Mouse (Mus musculus) testis, adult 2 months (tissue): ENCODE measurements around the gene Olfr586. TPM values are rescaled to one million over a fixed set of nuclear protein-coding genes. Genes with fewer than 3 reads are reported as not detected.

Experiments
- H3K27ac ChIP-seq: fragments of 200-500 bp; 2 replicates; pipeline ENCODE4 v1.5.1; 2012; ENCODE audit warnings: low read depth, low read length; ENCODE audit not compliant: control insufficient read depth, insufficient read depth
- H3K27me3 ChIP-seq: fragments of 200-500 bp; 2 replicates; pipeline ENCODE4 v1.6.1; 2012; ENCODE audit warnings: mild to moderate bottlenecking, low read length, moderate library complexity; ENCODE audit not compliant: control insufficient read depth, insufficient read depth
- H3K36me3 ChIP-seq: fragments of 200-500 bp; 2 replicates; pipeline ENCODE4 v1.6.1; 2012; ENCODE audit warnings: mild to moderate bottlenecking, low read length; ENCODE audit not compliant: control insufficient read depth, insufficient read depth
- H3K4me1 ChIP-seq: fragments of 200-500 bp; 2 replicates; pipeline ENCODE4 v1.6.1; 2012; ENCODE audit warnings: low read length; ENCODE audit not compliant: control insufficient read depth, insufficient read depth
- H3K4me3 ChIP-seq: fragments of 200-500 bp; 2 replicates; pipeline ENCODE4 v1.5.1; 2012; ENCODE audit warnings: low read depth, mild to moderate bottlenecking, low read length, moderate library complexity, mixed read lengths; ENCODE audit not compliant: control insufficient read depth
- CTCF ChIP-seq: fragments of 200-500 bp; IDR thresholded peaks from 2 replicates; pipeline ENCODE4 v1.5.1; 2012; ENCODE audit warnings: low read depth, mild to moderate bottlenecking, inconsistent platforms, low read length, moderate library complexity; ENCODE audit not compliant: control insufficient read depth, insufficient read depth, insufficient replicate concordance
- POLR2A ChIP-seq: fragments of 200-500 bp; IDR thresholded peaks from 2 replicates; pipeline ENCODE4 v1.6.1; 2012; ENCODE audit warnings: low read depth, mild to moderate bottlenecking, inconsistent platforms, low read length, moderate library complexity; ENCODE audit not compliant: control insufficient read depth
- polyA plus RNA-seq: library from polyadenylated mRNA; depleted of rRNA; stranded (reverse); fragments of >200 nt; gene quantifications from 2 replicates; pipeline ENCODE4 v1.2.3, GENCODE M21; 2012; rRNA removed

The Olfr586 gene
- polyA plus RNA-seq, result not detected in 2 replicates

DNA sequence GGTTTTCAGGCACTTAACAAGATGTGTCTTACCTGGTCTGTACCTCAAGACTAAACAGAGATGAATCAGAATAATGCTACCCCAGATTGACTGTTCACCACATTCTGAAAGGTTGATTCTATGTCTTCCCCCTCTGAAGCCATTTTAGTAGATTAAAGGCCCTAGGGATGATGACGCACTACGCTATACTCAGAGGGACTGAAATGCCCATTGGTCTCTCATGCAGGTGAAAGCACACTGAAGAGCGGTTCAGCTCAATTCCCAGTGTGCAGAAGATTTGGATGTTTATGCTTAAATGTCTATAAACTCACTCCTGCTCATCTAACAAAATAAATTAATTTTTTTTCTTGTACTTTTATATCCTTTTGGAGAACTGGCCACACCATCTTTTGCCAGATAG lies at the start of gene Olfr586:
Olfr586 (minus strand) TSS at position 101 of the 400 bp plus-strand sequence.
- Histone ChIP-seq H3K36me3 (no peaks in the 10 kb centered on the region), H3K27me3 (no peaks in the 10 kb centered on the region), H3K4me1 (no peaks in the 10 kb centered on the region), H3K27ac (no peak within 1 kb of the TSS), H3K4me3 (no peak within 1 kb of the TSS)
- TF ChIP-seq POLR2A, result no peak
- TF ChIP-seq CTCF, result no peak

DNA sequence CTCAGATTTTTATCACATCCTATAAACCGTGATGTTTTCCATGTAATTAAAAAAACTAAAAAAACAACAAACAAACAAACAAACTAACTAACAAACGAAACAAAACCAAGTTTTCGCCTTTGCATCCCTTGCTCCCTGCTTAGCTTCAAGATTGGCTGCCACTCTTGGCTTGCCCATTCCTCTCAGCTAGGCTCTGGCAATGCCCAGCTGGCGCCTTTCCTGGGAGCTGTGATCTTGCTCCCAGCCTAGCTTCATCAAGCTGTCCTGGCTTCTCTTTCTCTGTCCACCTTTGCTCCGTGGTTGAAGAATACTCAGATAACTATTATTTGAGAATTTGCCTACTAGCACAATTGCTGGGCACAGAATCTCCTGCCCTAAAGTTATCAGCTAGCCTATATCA lies 44.3 kb upstream of the Olfr586 start:
- no peak overlapping the region for H3K4me3 ChIP-seq
- H3K27me3 ChIP-seq, result no peaks in the 10 kb centered on the region
- TF ChIP-seq CTCF, result no peak
- TF ChIP-seq POLR2A, result no peak
- no peaks in the 10 kb centered on the region for H3K36me3 ChIP-seq
- H3K27ac ChIP-seq, result no peak overlapping the region
- no peaks in the 10 kb centered on the region for H3K4me1 ChIP-seq

DNA sequence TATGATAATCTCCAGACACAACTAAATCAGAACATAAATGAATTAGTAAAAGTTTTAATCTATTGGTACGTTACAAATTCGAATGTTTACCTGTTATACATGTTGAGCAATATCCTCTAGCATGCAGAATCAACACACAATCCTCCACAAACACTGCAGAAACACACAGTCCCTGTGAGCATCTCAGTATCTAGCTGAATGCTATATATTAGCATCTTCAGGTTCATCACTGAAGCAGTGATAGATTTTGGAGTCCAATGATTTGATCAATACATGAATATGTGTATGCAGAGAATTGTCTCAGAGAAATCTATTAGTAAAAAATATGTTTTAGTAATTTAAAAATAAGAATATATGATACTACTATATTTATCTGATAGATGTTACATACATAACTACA lies 30.8 kb upstream of the Olfr586 start, which contains the start of gene Olfr589:
Olfr589 (minus strand) TSS at position 101 of the 400 bp plus-strand sequence.
- Histone ChIP-seq H3K36me3 (no peaks in the 10 kb centered on the region), H3K27ac (no peak within 1 kb of the TSS), H3K27me3 (no peaks in the 10 kb centered on the region), H3K4me3 (no peak within 1 kb of the TSS), H3K4me1 (no peaks in the 10 kb centered on the region)
- TF ChIP-seq CTCF (no peak), POLR2A (no peak)

DNA sequence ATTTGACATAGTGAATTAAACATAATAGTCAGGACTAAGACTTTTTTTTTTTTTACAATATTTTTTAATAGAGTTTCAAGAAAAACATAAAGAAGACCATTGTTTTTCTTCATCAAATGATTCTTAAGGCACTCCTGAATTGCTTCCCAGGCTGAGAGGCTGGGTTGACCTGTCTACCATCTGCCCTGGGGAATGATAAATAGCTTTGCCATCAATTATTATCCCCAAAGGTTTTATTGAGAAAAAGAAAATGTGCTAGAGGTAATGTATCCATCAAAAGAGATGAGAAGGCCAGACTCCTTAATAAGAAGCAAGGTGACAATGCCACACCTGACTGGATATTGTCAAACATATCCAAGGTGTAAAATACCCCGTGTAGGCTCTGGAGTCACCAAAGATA lies 15.1 kb upstream of the Olfr586 start, which contains the start of gene Olfr588-ps1:
Olfr588-ps1 (plus strand) TSS at position 301 of the 400 bp plus-strand sequence.
- Histone ChIP-seq H3K4me1 (no peaks in the 10 kb centered on the region), H3K27ac (no peak within 1 kb of the TSS), H3K27me3 (no peaks in the 10 kb centered on the region), H3K4me3 (no peak within 1 kb of the TSS), H3K36me3 (no peaks in the 10 kb centered on the region)
- no peak for TF ChIP-seq POLR2A
- TF ChIP-seq CTCF, result no peak

GRCm38 (mm10) chr7:103119406-103119805 lies 6.0 kb downstream of the Olfr586 start:
- Histone ChIP-seq H3K27ac (no peak overlapping the region), H3K4me3 (no peak overlapping the region), H3K4me1 (no peaks in the 10 kb centered on the region), H3K27me3 (no peaks in the 10 kb centered on the region), H3K36me3 (no peaks in the 10 kb centered on the region)
- TF ChIP-seq POLR2A (no peak), CTCF (no peak)

DNA sequence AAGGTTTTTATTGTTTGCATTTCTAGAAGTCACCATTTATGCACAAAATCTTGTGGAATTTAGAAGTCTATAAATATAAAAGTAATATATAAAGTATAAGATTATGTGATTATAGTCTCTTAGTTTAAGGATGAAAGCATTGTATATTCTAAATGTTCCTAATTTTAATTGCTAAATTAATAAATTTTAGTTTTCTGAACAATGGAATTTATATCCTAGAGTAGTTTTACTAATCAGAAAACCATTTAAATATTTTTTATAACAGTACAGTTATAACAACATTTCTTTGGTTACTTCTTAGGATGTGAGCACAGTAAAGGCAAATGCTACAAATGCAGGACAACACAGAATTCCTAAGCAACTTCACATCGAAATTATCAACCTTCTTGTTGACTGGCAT lies 28.0 kb downstream of the Olfr586 start, which contains the start of gene Olfr585:
Olfr585 (plus strand) TSS at position 301 of the 400 bp plus-strand sequence.
- no peak for TF ChIP-seq CTCF
- TF ChIP-seq POLR2A, result no peak
- Histone ChIP-seq H3K27ac (no peak within 1 kb of the TSS), H3K36me3 (no peaks in the 10 kb centered on the region), H3K27me3 (no peaks in the 10 kb centered on the region), H3K4me3 (no peak within 1 kb of the TSS), H3K4me1 (no peaks in the 10 kb centered on the region)

DNA sequence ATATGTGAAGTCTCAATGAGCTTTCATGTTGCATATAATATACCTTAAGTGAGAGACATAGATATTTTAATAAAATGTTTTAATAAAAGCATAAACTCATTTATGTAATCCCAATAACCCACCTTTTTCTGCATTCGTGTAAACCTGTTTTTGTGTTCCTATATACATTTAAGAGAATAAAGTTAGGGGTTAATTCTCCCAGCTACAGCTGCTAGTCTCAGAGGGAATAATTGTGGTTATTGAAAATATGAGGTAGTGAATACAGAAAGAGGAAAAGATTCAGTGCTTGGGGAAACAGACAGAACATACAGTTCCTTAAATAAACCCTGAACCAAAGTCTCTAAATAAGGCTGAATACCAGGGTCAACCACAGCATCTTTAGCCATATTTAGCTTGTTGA lies 43.9 kb downstream of the Olfr586 start, which contains the start of gene Olfr584:
Olfr584 (plus strand) TSS at position 301 of the 400 bp plus-strand sequence.
- TF ChIP-seq POLR2A (no peak), CTCF (no peak)
- Histone ChIP-seq H3K4me3 (no peak within 1 kb of the TSS), H3K36me3 (no peaks in the 10 kb centered on the region), H3K4me1 (no peaks in the 10 kb centered on the region), H3K27ac (no peak within 1 kb of the TSS), H3K27me3 (no peaks in the 10 kb centered on the region)

Other genes with a start within 250 kb of the Olfr586 start
- gene Olfr568, start 248.5 kb downstream of the Olfr586 start, polyA plus RNA-seq, result 0.26 and 0.59 TPM in 2 replicates
- gene Olfr569, start 234.8 kb downstream of the Olfr586 start, polyA plus RNA-seq, result not detected in 2 replicates
- 0.23 TPM in 1 of 2 replicates, not detected in the other for gene Olfr570, start 231.1 kb downstream of the Olfr586 start, polyA plus RNA-seq
- not detected in 2 replicates for gene Olfr571, start 208.1 kb downstream of the Olfr586 start, polyA plus RNA-seq
- not detected in 2 replicates for gene Olfr572, start 201.2 kb downstream of the Olfr586 start, polyA plus RNA-seq
- not detected in 2 replicates for gene Olfr573-ps1, start 183.1 kb downstream of the Olfr586 start, polyA plus RNA-seq
- gene Olfr574, start 177.2 kb downstream of the Olfr586 start, polyA plus RNA-seq, result not detected in 2 replicates
- not detected in 2 replicates for gene Olfr575, start 166.9 kb downstream of the Olfr586 start, polyA plus RNA-seq
- gene Olfr576, start 163.0 kb downstream of the Olfr586 start, polyA plus RNA-seq, result not detected in 2 replicates
- not detected in 2 replicates for gene Olfr577, start 149.7 kb downstream of the Olfr586 start, polyA plus RNA-seq
- not detected in 2 replicates for gene Olfr578, start 136.3 kb downstream of the Olfr586 start, polyA plus RNA-seq
- not detected in 2 replicates for gene Olfr582, start 87.6 kb downstream of the Olfr586 start, polyA plus RNA-seq
- gene Olfr583, start 74.3 kb downstream of the Olfr586 start, polyA plus RNA-seq, result not detected in 2 replicates
- not detected in 2 replicates for gene Olfr584, start 43.8 kb downstream of the Olfr586 start, polyA plus RNA-seq
- gene Olfr585, start 27.9 kb downstream of the Olfr586 start, polyA plus RNA-seq, result not detected in 2 replicates
- not detected in 2 replicates for gene Olfr588-ps1, start 15.2 kb upstream of the Olfr586 start, polyA plus RNA-seq
- gene Olfr589, start 30.7 kb upstream of the Olfr586 start, polyA plus RNA-seq, result not detected in 2 replicates
- not detected in 2 replicates for gene Olfr591, start 52.7 kb upstream of the Olfr586 start, polyA plus RNA-seq
- not detected in 2 replicates for gene Olfr592, start 59.2 kb upstream of the Olfr586 start, polyA plus RNA-seq
- gene Olfr593, start 86.2 kb upstream of the Olfr586 start, polyA plus RNA-seq, result not detected in 2 replicates
- gene Olfr594, start 91.4 kb upstream of the Olfr586 start, polyA plus RNA-seq, result not detected in 2 replicates
- gene Usp17ld, start 126.9 kb upstream of the Olfr586 start, polyA plus RNA-seq, result not detected in 2 replicates
- not detected in 2 replicates for gene Olfr596, start 180.0 kb upstream of the Olfr586 start, polyA plus RNA-seq
- not detected in 2 replicates for gene Olfr597, start 190.7 kb upstream of the Olfr586 start, polyA plus RNA-seq
- not detected in 2 replicates for gene Olfr598, start 197.9 kb upstream of the Olfr586 start, polyA plus RNA-seq
- gene Olfr599, start 210.3 kb upstream of the Olfr586 start, polyA plus RNA-seq, result not detected in 2 replicates
- not detected in 2 replicates for gene Olfr600, start 224.0 kb upstream of the Olfr586 start, polyA plus RNA-seq
- gene Olfr601, start 237.0 kb upstream of the Olfr586 start, polyA plus RNA-seq, result not detected in 2 replicates